Mouse (Mus musculus) brain, embryonic 14.5 days (tissue): ENCODE measurements around the gene Zc2hc1c.

ENCODE experiments used
- CTCF ChIP-seq: fragments of 200-500 bp; IDR thresholded peaks from 2 replicates; pipeline ENCODE4 v1.5.1; 2012; ENCODE audit warnings: inconsistent platforms, mild to moderate bottlenecking, moderate library complexity, borderline replicate concordance; ENCODE audit not compliant: insufficient read depth, insufficient read length; ENCODE audit errors: extremely low read depth
- POLR2A ChIP-seq: fragments of 200-500 bp; IDR thresholded peaks from 2 replicates; pipeline ENCODE4 v1.6.1; 2012; ENCODE audit warnings: mild to moderate bottlenecking, inconsistent platforms, borderline replicate concordance; ENCODE audit not compliant: poor library complexity, insufficient read depth, insufficient read length, severe bottlenecking; ENCODE audit errors: extremely low read depth

DNA sequence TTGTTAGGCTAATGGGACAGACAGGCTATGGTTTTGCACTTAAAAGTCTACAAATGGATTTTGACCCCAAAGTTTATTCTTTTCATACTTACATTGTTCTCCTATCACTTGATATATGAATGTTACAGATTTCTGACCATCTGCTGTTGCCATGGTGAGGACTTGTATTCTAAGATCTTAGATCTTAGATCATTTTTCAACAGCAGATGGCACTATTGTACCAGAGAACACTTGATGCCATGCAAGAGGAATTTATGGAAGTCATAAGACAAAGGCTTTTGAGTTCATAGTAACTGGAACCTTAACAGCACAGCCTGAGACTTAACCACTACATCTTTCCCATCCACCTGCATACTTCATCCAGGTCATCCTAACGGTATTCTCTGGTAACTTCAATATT, 52.7 kb downstream of the Zc2hc1c start:
- TF ChIP-seq CTCF (no peak), POLR2A (no peak)
